Mouse (Mus musculus): Measurements from ENCODE around the gene Tgfbi. TPM values are rescaled to one million over a fixed set of nuclear protein-coding genes. Genes with fewer than 3 reads are reported as not detected.

Gene Tgfbi
- polyA plus RNA-seq, 1 experiment from 2014 or later: 9.7 TPM

GRCm38 (mm10) chr13:56634920-56635319 is 25.6 kb downstream of the Tgfbi start:
- no peak overlapping the region for H3K4me3 ChIP-seq (replicated peaks)
- no peak overlapping the region for H3K4me2 ChIP-seq
- 38% methylated on average over 7 of the region's 7 CpGs for WGBS (ENCODE audit: insufficient replicate concordance)
- no peak for ATAC-seq (ENCODE audit: insufficient read depth)
- H3K27ac ChIP-seq (replicated peaks): no peak overlapping the region
- H3K4me1 ChIP-seq (replicated peaks): peaks cover 10% of the 10 kb centered on the region
- H3K36me3 ChIP-seq (replicated peaks): no peaks in the 10 kb centered on the region
- H3K27me3 ChIP-seq: no peaks in the 10 kb centered on the region
- no peaks in the 10 kb centered on the region for H3K9me3 ChIP-seq (replicated peaks)
- H3K9ac ChIP-seq: no peak overlapping the region

- Histone ChIP-seq H3K4me1 (replicated peaks) (no peaks in the 10 kb centered on the region), H3K36me3 (replicated peaks) (no peaks in the 10 kb centered on the region), H3K27me3 (no peaks in the 10 kb centered on the region), H3K9ac (no peak overlapping the region), H3K27ac (replicated peaks) (no peak overlapping the region), H3K4me3 (replicated peaks) (no peak overlapping the region), H3K9me3 (replicated peaks) (no peaks in the 10 kb centered on the region), H3K4me2 (no peak overlapping the region)
- ATAC-seq (ENCODE audit: insufficient read depth): no peak
- WGBS (ENCODE audit: insufficient replicate concordance): 64% methylated on average over 8 of the region's 8 CpGs
Observed at GRCm38 (mm10) chr13:56637027-56637426, 27.7 kb downstream of the Tgfbi start.

- 65% methylated on average over 2 of the region's 2 CpGs for WGBS (ENCODE audit: insufficient replicate concordance)
- Histone ChIP-seq H3K4me3 (replicated peaks) (no peak overlapping the region), H3K4me2 (no peak overlapping the region)
Observed at GRCm38 (mm10) chr13:56641746-56642145, 32.4 kb downstream of the Tgfbi start.

GRCm38 (mm10) chr13:56644031-56644430 is 34.7 kb downstream of the Tgfbi start:
- no peak for ATAC-seq (ENCODE audit: insufficient read depth)
- H3K9ac ChIP-seq: no peak overlapping the region
- H3K36me3 ChIP-seq (replicated peaks): no peaks in the 10 kb centered on the region
- H3K4me2 ChIP-seq: no peak overlapping the region
- no peaks in the 10 kb centered on the region for H3K27me3 ChIP-seq
- peaks cover 12% of the 10 kb centered on the region; the same call in 1 of the 2 replicates for H3K4me1 ChIP-seq (replicated peaks)
- 63% methylated on average over 3 of the region's 3 CpGs for WGBS (ENCODE audit: insufficient replicate concordance)
- no peak overlapping the region for H3K4me3 ChIP-seq (replicated peaks)
- no peaks in the 10 kb centered on the region for H3K9me3 ChIP-seq (replicated peaks)
- H3K27ac ChIP-seq (replicated peaks): no peak overlapping the region

More at GRCm38 (mm10) chr13:56641746-56642145, 32.4 kb downstream of the Tgfbi start:
- no peaks in the 10 kb centered on the region for H3K4me1 ChIP-seq (replicated peaks)
- no peak for ATAC-seq (ENCODE audit: insufficient read depth)
- no peaks in the 10 kb centered on the region for H3K27me3 ChIP-seq
- H3K36me3 ChIP-seq (replicated peaks): no peaks in the 10 kb centered on the region
- no peak overlapping the region for H3K27ac ChIP-seq (replicated peaks)
- H3K9ac ChIP-seq: no peak overlapping the region
- H3K9me3 ChIP-seq (replicated peaks): no peaks in the 10 kb centered on the region

- no peaks in the 10 kb centered on the region for H3K27me3 ChIP-seq
- peaks cover 12% of the 10 kb centered on the region; the same call in 1 of the 2 replicates for H3K4me1 ChIP-seq (replicated peaks)
- H3K4me2 ChIP-seq: no peak overlapping the region
- no peak overlapping the region for H3K4me3 ChIP-seq (replicated peaks)
- no peaks in the 10 kb centered on the region for H3K9me3 ChIP-seq (replicated peaks)
- no peak overlapping the region for H3K27ac ChIP-seq (replicated peaks)
- 62% methylated on average over 6 of the region's 6 CpGs for WGBS (ENCODE audit: insufficient replicate concordance)
- no peak overlapping the region for H3K9ac ChIP-seq
- H3K36me3 ChIP-seq (replicated peaks): no peaks in the 10 kb centered on the region
- ATAC-seq (ENCODE audit: insufficient read depth): no peak
Observed at GRCm38 (mm10) chr13:56645744-56646143, 36.4 kb downstream of the Tgfbi start.

- Histone ChIP-seq H3K4me2 (no peak overlapping the region), H3K9ac (no peak overlapping the region), H3K4me3 (replicated peaks) (no peak overlapping the region), H3K36me3 (replicated peaks) (no peaks in the 10 kb centered on the region), H3K27me3 (no peaks in the 10 kb centered on the region), H3K4me1 (replicated peaks) (peaks cover 12% of the 10 kb centered on the region; the same call in 1 of the 2 replicates), H3K9me3 (replicated peaks) (no peaks in the 10 kb centered on the region), H3K27ac (replicated peaks) (peak overlapping the region; percentile 33; the same call in 1 of the 2 replicates)
- WGBS (ENCODE audit: insufficient replicate concordance): 50% methylated on average over 10 of the region's 10 CpGs
- ATAC-seq (ENCODE audit: insufficient read depth): peak; percentile 34; the same call in 1 of the 2 replicates
Observed at GRCm38 (mm10) chr13:56647597-56648405, 38.5 kb downstream of the Tgfbi start.

GRCm38 (mm10) chr13:56650020-56650419 is 40.7 kb downstream of the Tgfbi start:
- no peak overlapping the region for H3K4me3 ChIP-seq (replicated peaks)
- 62% methylated on average over 2 of the region's 2 CpGs for WGBS (ENCODE audit: insufficient replicate concordance)
- peaks cover 12% of the 10 kb centered on the region; the same call in 1 of the 2 replicates for H3K4me1 ChIP-seq (replicated peaks)
- no peaks in the 10 kb centered on the region for H3K36me3 ChIP-seq (replicated peaks)
- H3K4me2 ChIP-seq: no peak overlapping the region
- no peak overlapping the region for H3K27ac ChIP-seq (replicated peaks)
- no peaks in the 10 kb centered on the region for H3K27me3 ChIP-seq
- no peak overlapping the region for H3K9ac ChIP-seq
- ATAC-seq (ENCODE audit: insufficient read depth): no peak
- H3K9me3 ChIP-seq (replicated peaks): no peaks in the 10 kb centered on the region

GRCm38 (mm10) chr13:56652381-56652780 is 43.1 kb downstream of the Tgfbi start:
- ATAC-seq (ENCODE audit: insufficient read depth): no peak
- Histone ChIP-seq H3K9ac (no peak overlapping the region), H3K36me3 (replicated peaks) (no peaks in the 10 kb centered on the region), H3K9me3 (replicated peaks) (no peaks in the 10 kb centered on the region), H3K4me3 (replicated peaks) (no peak overlapping the region), H3K27me3 (no peaks in the 10 kb centered on the region), H3K4me2 (no peak overlapping the region), H3K27ac (replicated peaks) (no peak overlapping the region), H3K4me1 (replicated peaks) (peaks cover 12% of the 10 kb centered on the region; the same call in 1 of the 2 replicates)
- WGBS (ENCODE audit: insufficient replicate concordance): 60% methylated on average over 8 of the region's 8 CpGs

GRCm38 (mm10) chr13:56654176-56654575 is 44.9 kb downstream of the Tgfbi start:
- Histone ChIP-seq H3K4me2 (no peak overlapping the region), H3K9me3 (replicated peaks) (no peaks in the 10 kb centered on the region), H3K27ac (replicated peaks) (no peak overlapping the region), H3K9ac (no peak overlapping the region), H3K36me3 (replicated peaks) (no peaks in the 10 kb centered on the region), H3K4me1 (replicated peaks) (no peaks in the 10 kb centered on the region), H3K4me3 (replicated peaks) (no peak overlapping the region), H3K27me3 (no peaks in the 10 kb centered on the region)
- WGBS (ENCODE audit: insufficient replicate concordance): 68% methylated on average over 5 of the region's 5 CpGs
- ATAC-seq (ENCODE audit: insufficient read depth): no peak

- H3K27ac ChIP-seq (replicated peaks): no peak overlapping the region
- H3K4me2 ChIP-seq: no peak overlapping the region
- H3K9ac ChIP-seq: no peak overlapping the region
- no peaks in the 10 kb centered on the region for H3K9me3 ChIP-seq (replicated peaks)
- H3K4me1 ChIP-seq (replicated peaks): no peaks in the 10 kb centered on the region
- H3K4me3 ChIP-seq (replicated peaks): no peak overlapping the region
- WGBS (ENCODE audit: insufficient replicate concordance): 30% methylated on average over 7 of the region's 7 CpGs
- H3K27me3 ChIP-seq: no peaks in the 10 kb centered on the region
- ATAC-seq (ENCODE audit: insufficient read depth): no peak
- H3K36me3 ChIP-seq (replicated peaks): no peaks in the 10 kb centered on the region
Observed at GRCm38 (mm10) chr13:56657946-56658512, 48.7 kb downstream of the Tgfbi start.

GRCm38 (mm10) chr13:56658931-56659330 is 49.6 kb downstream of the Tgfbi start:
- no peak overlapping the region for H3K9ac ChIP-seq
- no peak overlapping the region for H3K4me2 ChIP-seq
- 47% methylated on average over 6 of the region's 6 CpGs for WGBS (ENCODE audit: insufficient replicate concordance)
- no peak for ATAC-seq (ENCODE audit: insufficient read depth)
- H3K36me3 ChIP-seq (replicated peaks): no peaks in the 10 kb centered on the region
- no peak overlapping the region for H3K4me3 ChIP-seq (replicated peaks)
- no peaks in the 10 kb centered on the region for H3K9me3 ChIP-seq (replicated peaks)
- no peak overlapping the region for H3K27ac ChIP-seq (replicated peaks)
- no peaks in the 10 kb centered on the region for H3K27me3 ChIP-seq
- no peaks in the 10 kb centered on the region for H3K4me1 ChIP-seq (replicated peaks)

Data from liver, embryonic 15.5 days (tissue).